ENCODE assay signal across 1 mouse cellular context in genomic region chr9:50552206-50552605, GRCm38 (mm10).
A peak's percentile ranks its signal among the peaks of the same experiment; 100 is the strongest.
TF ChIP-seq lines count a peak whose summit lies in the region.

No protein-coding gene starts in this region.

TF ChIP-seq in MEL, 35 proteins besides CTCF, POLR2A, EP300 and RAD21:
- TF ChIP-seq POLR2AphosphoS5 (IDR thresholded peaks at IDR 0.05; ENCODE audit: borderline replicate concordance, low read depth, low read length) (no peak), HCFC1 (IDR thresholded peaks at IDR 0.05; ENCODE audit: low read depth, low read length) (no peak), NELFE (IDR thresholded peaks at IDR 0.05; ENCODE audit: low read depth, low read length) (no peak), JUND (IDR thresholded peaks at IDR 0.05; ENCODE audit: low read depth, low read length) (peak; percentile 94), TCF12 (IDR thresholded peaks at IDR 0.05; ENCODE audit: low read depth, low read length) (no peak)
TF ChIP-seq in MEL: peak in this region for 1.
